In the genomic region with DNA sequence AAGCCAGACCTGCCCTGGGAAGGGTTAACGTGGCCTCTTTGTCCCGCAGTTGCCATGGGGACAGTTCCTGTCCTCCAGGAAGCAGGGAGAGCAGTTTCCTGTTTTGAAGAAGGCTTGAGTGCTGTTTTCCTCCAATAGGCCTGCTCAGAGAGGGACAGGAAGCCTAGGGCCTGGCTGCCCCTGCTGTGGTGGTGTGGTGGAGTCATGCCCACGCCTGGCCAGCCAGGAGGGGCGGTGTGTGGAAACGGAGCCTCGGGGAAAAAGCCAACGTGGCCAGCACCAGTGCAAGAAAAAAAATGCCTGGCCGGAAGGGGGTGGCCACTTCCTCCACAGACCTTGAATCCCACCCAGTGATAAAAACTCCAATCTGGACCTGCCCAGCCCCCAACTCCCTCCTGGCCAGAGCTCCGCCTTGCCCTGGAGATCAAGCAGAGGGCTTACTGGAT, we compare ENCODE assay signal across 9 mouse cellular contexts. TPM values are rescaled to one million over a fixed set of nuclear protein-coding genes. Genes with fewer than 3 reads are reported as not detected.
DNase-seq lines count a peak whose midpoint lies in the region; ATAC-seq and TF ChIP-seq lines count a peak whose summit lies in the region.
"Had no signal": no experiment of that assay in that cellular context is flagged by ENCODE, and none has a peak within 500 bp of the region (broad histone marks: within the 10 kb centered on the region; RNA-seq: fewer than 3 reads in every experiment).

No protein-coding gene starts in this region.

- DNase-seq in thymus, postnatal 14 days, result peak; percentile 6
- no peak for DNase-seq in thymus, postnatal 10 days (ENCODE audit: low spot score in 2 of 2)
- peak; percentile 64 for DNase-seq in gastrocnemius, postnatal 14 days
- DNase-seq in induced T-regulatory cell, adult 2 months (ENCODE audit: low read depth), result peak; percentile 25
- no peak for DNase-seq in liver, embryonic 14.5 days (ENCODE audit: low read depth in 3 of 3, low spot score in 3 of 3)
- DNase-seq in natural killer cell, adult 2 months (ENCODE audit: low spot score in 2 of 2), result peak; percentile 14 to 36
- DNase-seq in cerebellum, postnatal 14 days, result no peak
- no peak for DNase-seq in layer of hippocampus, adult 18-20 months (ENCODE audit: low spot score in 2 of 2)

- H3K4me3 ChIP-seq in liver, embryonic 14.5 days (ENCODE audit: insufficient read depth in 1 of 2, low read depth in 2 of 2, low read length in 2 of 2), result no peak overlapping the region

- H3K4me1 ChIP-seq in liver, embryonic 14.5 days (replicated peaks; ENCODE audit: control insufficient read depth in 2 of 2, insufficient read depth in 2 of 2, low read length in 1 of 2), result peaks cover 0 to 14% of the 10 kb centered on the region in 2 experiments; a peak in 2 of 4 replicates

- no peak overlapping the region for H3K27ac ChIP-seq in liver, embryonic 14.5 days
- H3K27ac ChIP-seq: macrophage had no signal

- peaks cover 3% of the 10 kb centered on the region; the same call in 1 of the 2 replicates for H3K27me3 ChIP-seq in liver, embryonic 14.5 days (ENCODE audit: control insufficient read depth, insufficient read depth, low read length)

- H3K9me3 ChIP-seq in liver, embryonic 14.5 days (ENCODE audit: control insufficient read depth, low read length), result no peaks in the 10 kb centered on the region

- TF ChIP-seq CTCF in liver, embryonic 14.5 days (IDR thresholded peaks at IDR 0.05; ENCODE audit: low read depth), result peak; percentile 16; the same call in 1 of the 2 replicates

- H3K9ac ChIP-seq in liver, embryonic 14.5 days (replicated peaks), result no peak overlapping the region

- WGBS in liver, embryonic 14.5 days (ENCODE audit: insufficient replicate concordance), result 9% methylated on average over 9 of the region's 9 CpGs

- no peak overlapping the region for H3K4me2 ChIP-seq in liver, embryonic 14.5 days (ENCODE audit: low read depth)

- intact Hi-C loops in gastrocnemius, postnatal 14 days (cut with DNase I; ENCODE audit: low total_unique reads), result no loop called here

- ATAC-seq in liver, embryonic 14.5 days (ENCODE audit: insufficient read depth), result peak; percentile 70; the same call in 1 of the 2 replicates

- TF ChIP-seq EP300 in liver, embryonic 14.5 days (IDR thresholded peaks at IDR 0.05; ENCODE audit: low read depth), result no peak

- no peaks in the 10 kb centered on the region for H3K36me3 ChIP-seq in liver, embryonic 14.5 days (replicated peaks; ENCODE audit: control insufficient read depth, insufficient read depth, low read depth)

RNA-seq across cellular contexts. Expression of a gene that starts 6.5 kb away (rescaled TPM):
- total RNA-seq in gastrocnemius, postnatal 14 days (2021), result 10 to 100 TPM; 15.5 to 15.8 TPM
- 1.6 and 1.7 TPM in 2 replicates for polyA plus RNA-seq in liver, embryonic 14.5 days (2012; rRNA removed)
- 1.5 and 1.6 TPM in 2 replicates for polyA plus RNA-seq in liver, embryonic 14.5 days (2014; fragmentation: Nextera tagmentation; extraction: Ambion mirVana)
- total RNA-seq in layer of hippocampus, adult 18-20 months (2021), result 1 to 10 TPM; 4.4 to 4.7 TPM
- polyA plus RNA-seq: macrophage had no signal

Comparison
In these comparisons a context has a peak if more than half of its experiments do, and no peak if none do; other contexts are left out.
1. DNase-seq: peak in thymus, postnatal 14 days (single experiment), gastrocnemius, postnatal 14 days (single experiment), induced T-regulatory cell, adult 2 months (single experiment) and natural killer cell, adult 2 months (2 of 2); none in thymus, postnatal 10 days (0 of 2), liver, embryonic 14.5 days (0 of 3), cerebellum, postnatal 14 days (0 of 2) and layer of hippocampus, adult 18-20 months (0 of 2).